Mouse (Mus musculus): ENCODE results near the gene Iqgap3. TPM values are rescaled to one million over a fixed set of nuclear protein-coding genes. Genes with fewer than 3 reads are reported as not detected.

Iqgap3 gene
- polyA plus RNA-seq (2015; fragmentation: Nextera tagmentation; extraction: Ambion mirVana): 1.1 and 1.7 TPM in 2 replicates

GRCm38 (mm10) chr3:88081345-88082223 is at the start of gene Iqgap3:
TSS of gene Iqgap3 (plus strand) at chr3:88081971.

GRCm38 (mm10) chr3:88042661-88043421 is 38.9 kb upstream of the Iqgap3 start, which contains the start of gene Gpatch4:
TSS of gene Gpatch4 (plus strand) at chr3:88043108.

GRCm38 (mm10) chr3:88057902-88058696 is 23.7 kb upstream of the Iqgap3 start, which contains the start of gene Naxe:
TSS of gene Naxe (minus strand) at chr3:88058495.

GRCm38 (mm10) chr3:88078204-88078603 is 3.6 kb upstream of the Iqgap3 start, which contains the start of gene Ttc24:
TSS of gene Ttc24 (minus strand) at chr3:88078304.

GRCm38 (mm10) chr3:88141787-88142523 is 60.2 kb downstream of the Iqgap3 start, which contains the start of gene Mef2d:
TSS of gene Mef2d (plus strand) at chr3:88142372.

Other genes with a start within 250 kb of the Iqgap3 start
- gene Sh2d2a, start 235.2 kb upstream of the Iqgap3 start, polyA plus RNA-seq (2015; fragmentation: Nextera tagmentation; extraction: Ambion mirVana): not detected in 2 replicates
- 16.3 and 16.7 TPM in 2 replicates for gene Prcc, start 196.4 kb upstream of the Iqgap3 start, polyA plus RNA-seq (2015; fragmentation: Nextera tagmentation; extraction: Ambion mirVana)
- 126 and 131 TPM in 2 replicates for gene Hdgf, start 175.7 kb upstream of the Iqgap3 start, polyA plus RNA-seq (2015; fragmentation: Nextera tagmentation; extraction: Ambion mirVana)
- gene Mrpl24, start 162.5 kb upstream of the Iqgap3 start, polyA plus RNA-seq (2015; fragmentation: Nextera tagmentation; extraction: Ambion mirVana): 49.6 and 51.7 TPM in 2 replicates
- 15.5 and 16.3 TPM in 2 replicates for gene Isg20l2, start 151.7 kb upstream of the Iqgap3 start, polyA plus RNA-seq (2015; fragmentation: Nextera tagmentation; extraction: Ambion mirVana)
- 14.0 and 18.9 TPM in 2 replicates for gene Rrnad1, start 151.3 kb upstream of the Iqgap3 start, polyA plus RNA-seq (2015; fragmentation: Nextera tagmentation; extraction: Ambion mirVana)
- gene Crabp2, start 133.3 kb upstream of the Iqgap3 start, polyA plus RNA-seq (2015; fragmentation: Nextera tagmentation; extraction: Ambion mirVana): 35.8 and 56.7 TPM in 2 replicates
- 9.6 and 10.4 TPM in 2 replicates for gene Nes, start 110.9 kb upstream of the Iqgap3 start, polyA plus RNA-seq (2015; fragmentation: Nextera tagmentation; extraction: Ambion mirVana)
- 283 and 338 TPM in 2 replicates for gene Bcan, start 81.7 kb upstream of the Iqgap3 start, polyA plus RNA-seq (2015; fragmentation: Nextera tagmentation; extraction: Ambion mirVana)
- 0.79 and 0.92 TPM in 2 replicates for gene Hapln2, start 54.4 kb upstream of the Iqgap3 start, polyA plus RNA-seq (2015; fragmentation: Nextera tagmentation; extraction: Ambion mirVana)
- 29.4 and 33.1 TPM in 2 replicates for gene Gpatch4, start 38.9 kb upstream of the Iqgap3 start, polyA plus RNA-seq (2015; fragmentation: Nextera tagmentation; extraction: Ambion mirVana)
- 166 TPM in 2 replicates for gene Naxe, start 23.5 kb upstream of the Iqgap3 start, polyA plus RNA-seq (2015; fragmentation: Nextera tagmentation; extraction: Ambion mirVana)
- not detected in 2 replicates for gene Ttc24, start 3.7 kb upstream of the Iqgap3 start, polyA plus RNA-seq (2015; fragmentation: Nextera tagmentation; extraction: Ambion mirVana)
- 14.9 and 18.3 TPM in 2 replicates for gene Mef2d, start 60.4 kb downstream of the Iqgap3 start, polyA plus RNA-seq (2015; fragmentation: Nextera tagmentation; extraction: Ambion mirVana)
- 0.53 and 0.73 TPM in 2 replicates for gene Rhbg, start 172.7 kb downstream of the Iqgap3 start, polyA plus RNA-seq (2015; fragmentation: Nextera tagmentation; extraction: Ambion mirVana)
- 0.39 and 0.50 TPM in 2 replicates for gene Gm38392, start 205.2 kb downstream of the Iqgap3 start, polyA plus RNA-seq (2015; fragmentation: Nextera tagmentation; extraction: Ambion mirVana)
- 10.7 and 12.6 TPM in 2 replicates for gene Tsacc, start 215.0 kb downstream of the Iqgap3 start, polyA plus RNA-seq (2015; fragmentation: Nextera tagmentation; extraction: Ambion mirVana)
- gene Cct3, start 215.1 kb downstream of the Iqgap3 start, polyA plus RNA-seq (2015; fragmentation: Nextera tagmentation; extraction: Ambion mirVana): 350 and 357 TPM in 2 replicates
- gene Glmp, start 243.1 kb downstream of the Iqgap3 start, polyA plus RNA-seq (2015; fragmentation: Nextera tagmentation; extraction: Ambion mirVana): 132 and 139 TPM in 2 replicates